In the genomic region with DNA sequence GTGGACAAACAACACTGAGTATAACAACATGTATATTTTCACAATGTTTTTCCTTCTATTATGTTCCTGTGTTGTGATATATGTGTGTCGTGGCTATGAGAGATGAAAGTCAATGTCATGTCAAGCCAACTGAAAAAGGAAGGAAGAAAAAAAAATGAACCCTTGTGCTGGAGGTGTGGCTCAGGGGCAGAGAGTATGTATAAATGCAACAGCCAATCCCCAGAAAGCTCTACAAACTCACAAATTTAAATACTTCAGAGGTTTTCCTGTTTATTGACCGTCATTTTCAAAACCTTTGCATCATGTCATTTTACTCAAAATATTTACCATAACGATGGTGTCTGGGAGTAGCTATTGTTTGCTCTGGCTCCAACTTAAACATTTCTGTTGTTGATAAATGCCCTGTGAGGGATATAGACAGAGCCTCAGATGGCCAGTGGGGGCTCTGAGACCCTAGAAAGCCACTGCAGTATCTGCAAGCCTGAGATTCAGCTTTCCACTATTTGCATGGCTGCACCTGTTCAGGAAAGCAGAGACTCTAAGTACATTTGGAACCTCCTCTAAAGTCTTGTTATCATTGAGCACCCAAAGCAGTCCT, we compare ENCODE assay signal across 43 mouse cellular contexts. TPM values are rescaled to one million over a fixed set of nuclear protein-coding genes. Genes with fewer than 3 reads are reported as not detected.
"Had no signal": no experiment of that assay in that cellular context is flagged by ENCODE, and none has a peak within 500 bp of the region (broad histone marks: within the 10 kb centered on the region; RNA-seq: fewer than 3 reads in every experiment).

No protein-coding gene starts in this region.

- H3K4me2 ChIP-seq: heart, embryonic 11.5 days; heart, embryonic 12.5 days; heart, embryonic 13.5 days; heart, embryonic 15.5 days; hindbrain, embryonic 12.5 days; hindbrain, embryonic 13.5 days; hindbrain, embryonic 14.5 days; hindbrain, embryonic 15.5 days; intestine, embryonic 15.5 days; kidney, embryonic 15.5 days had no signal

- H3K27ac ChIP-seq: heart, adult 2 months; heart, embryonic 10.5 days; heart, embryonic 13.5 days; heart, embryonic 15.5 days; hindbrain, embryonic 10.5 days; hindbrain, embryonic 12.5 days; hindbrain, embryonic 13.5 days; hindbrain, embryonic 14.5 days; hindbrain, embryonic 15.5 days; hindbrain, postnatal 0 days; intestine, embryonic 15.5 days; kidney, embryonic 15.5 days; kidney, postnatal 0 days; layer of hippocampus, adult 2 months had no signal

- H3K4me1 ChIP-seq: heart, embryonic 10.5 days; heart, embryonic 12.5 days; heart, embryonic 13.5 days; heart, embryonic 15.5 days; hindbrain, embryonic 10.5 days; hindbrain, embryonic 12.5 days; hindbrain, embryonic 13.5 days; hindbrain, embryonic 15.5 days; intestine, embryonic 15.5 days; kidney, embryonic 15.5 days had no signal

- DNase-seq: heart, adult 2 months; heart, postnatal 10 days; heart, postnatal 14 days; heart, postnatal 36 days; heart, postnatal 4 days; kidney, adult 11 months; kidney, adult 18-20 months; kidney, adult 2 months; kidney, adult 8-10 months; kidney, adult 9 months; kidney, postnatal 10 days; kidney, postnatal 14 days; kidney, postnatal 25 days; kidney, postnatal 36 days; kidney, postnatal 4 days; layer of hippocampus, adult 9-11 months had no signal

- H3K9me3 ChIP-seq: heart, embryonic 10.5 days; heart, embryonic 12.5 days; heart, embryonic 13.5 days; heart, embryonic 15.5 days; hindbrain, embryonic 10.5 days; hindbrain, embryonic 12.5 days; hindbrain, embryonic 13.5 days; hindbrain, embryonic 15.5 days; intestine, embryonic 15.5 days; kidney, embryonic 15.5 days had no signal

- H3K9ac ChIP-seq: heart, embryonic 12.5 days; heart, embryonic 13.5 days; heart, embryonic 15.5 days; hindbrain, embryonic 12.5 days; hindbrain, embryonic 13.5 days; hindbrain, embryonic 14.5 days; hindbrain, embryonic 15.5 days; intestine, embryonic 15.5 days; kidney, embryonic 15.5 days had no signal

- H3K27me3 ChIP-seq: heart, embryonic 12.5 days; heart, embryonic 13.5 days; heart, embryonic 15.5 days; hindbrain, embryonic 12.5 days; hindbrain, embryonic 13.5 days; hindbrain, embryonic 15.5 days; intestine, embryonic 15.5 days; kidney, embryonic 15.5 days had no signal

- H3K4me3 ChIP-seq: heart, adult 2 months; heart, embryonic 10.5 days; heart, embryonic 12.5 days; heart, embryonic 13.5 days; heart, embryonic 15.5 days; hindbrain, embryonic 10.5 days; hindbrain, embryonic 12.5 days; hindbrain, embryonic 13.5 days; hindbrain, embryonic 15.5 days; intestine, embryonic 15.5 days; kidney, embryonic 15.5 days; layer of hippocampus, adult 2 months had no signal

- ATAC-seq: hindbrain, embryonic 16.5 days; hindbrain, postnatal 0 days; inflammation-experienced regulatory T-cells, adult 6 months; intestine, embryonic 15.5 days; intestine, embryonic 16.5 days; intestine, postnatal 0 days had no signal

- H3K36me3 ChIP-seq: heart, embryonic 10.5 days; heart, embryonic 12.5 days; heart, embryonic 13.5 days; heart, embryonic 15.5 days; hindbrain, embryonic 10.5 days; hindbrain, embryonic 12.5 days; hindbrain, embryonic 13.5 days; hindbrain, embryonic 15.5 days; intestine, embryonic 15.5 days; kidney, embryonic 15.5 days had no signal

RNA-seq across cellular contexts. Expression of a gene that starts 4.6 kb away (rescaled TPM):
- polyA plus RNA-seq: heart, postnatal 0 days had no signal

RNA-seq across cellular contexts. Expression of a gene that starts 8.1 kb away (rescaled TPM):
- polyA plus RNA-seq: heart, embryonic 10.5 days; heart, embryonic 11.5 days; heart, embryonic 12.5 days; heart, embryonic 13.5 days; heart, postnatal 0 days; hindbrain, embryonic 10.5 days; hindbrain, embryonic 11.5 days; hindbrain, embryonic 12.5 days; hindbrain, embryonic 13.5 days; hindbrain, embryonic 14.5 days; hindbrain, embryonic 15.5 days; hindbrain, embryonic 16.5 days; kidney, embryonic 16.5 days had no signal

RNA-seq across cellular contexts. Expression of a gene that starts 38.7 kb away (rescaled TPM):
- polyA plus RNA-seq: heart, adult 2 months; heart, embryonic 10.5 days; heart, embryonic 11.5 days; heart, embryonic 12.5 days; heart, embryonic 13.5 days; heart, embryonic 14.5 days; heart, embryonic 15.5 days; heart, embryonic 16.5 days; heart, postnatal 0 days; hindbrain, embryonic 10.5 days; hindbrain, embryonic 11.5 days; hindbrain, embryonic 12.5 days; hindbrain, embryonic 13.5 days; hindbrain, embryonic 14.5 days; hindbrain, embryonic 15.5 days; hindbrain, embryonic 16.5 days; hindbrain, postnatal 0 days; intestine, embryonic 14.5 days; intestine, embryonic 15.5 days; intestine, embryonic 16.5 days; intestine, postnatal 0 days; kidney, adult 2 months; kidney, embryonic 14.5 days; kidney, embryonic 15.5 days; kidney, embryonic 16.5 days; kidney, postnatal 0 days; large intestine, adult 2 months had no signal
